Comparison of ENCODE assay signal across 7 mouse cellular contexts in genomic region chr8:46737907-46738306, GRCm38 (mm10). TPM values are rescaled to one million over a fixed set of nuclear protein-coding genes. Genes with fewer than 3 reads are reported as not detected.
DNase-seq lines count a peak whose midpoint lies in the region; ATAC-seq lines count a peak whose summit lies in the region.

No protein-coding gene starts in this region.

- peak overlapping the region; percentile 97 for H3K27ac ChIP-seq in lung, embryonic 15.5 days
- no peak overlapping the region for H3K27ac ChIP-seq in midbrain, embryonic 14.5 days (replicated peaks; ENCODE audit: low read depth, low read length)

- peaks cover 21% of the 10 kb centered on the region for H3K4me1 ChIP-seq in lung, embryonic 15.5 days
- peaks cover 5% of the 10 kb centered on the region for H3K4me1 ChIP-seq in midbrain, embryonic 14.5 days (ENCODE audit: control insufficient read depth, insufficient read depth, low read length)

- no peaks in the 10 kb centered on the region for H3K27me3 ChIP-seq in lung, embryonic 15.5 days
- no peaks in the 10 kb centered on the region for H3K27me3 ChIP-seq in midbrain, embryonic 14.5 days (ENCODE audit: control insufficient read depth, insufficient read depth, low read length)

- H3K9me3 ChIP-seq in lung, embryonic 15.5 days: no peaks in the 10 kb centered on the region; the same call in 1 of the 2 replicates
- no peaks in the 10 kb centered on the region for H3K9me3 ChIP-seq in midbrain, embryonic 14.5 days (ENCODE audit: control insufficient read depth, low read length)

- no peak overlapping the region for H3K9ac ChIP-seq in lung, embryonic 15.5 days
- H3K9ac ChIP-seq in midbrain, embryonic 14.5 days (replicated peaks; ENCODE audit: low read length): no peak overlapping the region

- peak; percentile 51 to 61 for DNase-seq in lung, adult 18-20 months
- no peak for DNase-seq in lung, postnatal 25 days (ENCODE audit: low spot score)
- DNase-seq in cerebellum, adult 18-20 months: peak; percentile 26 to 28
- DNase-seq in heart, postnatal 10 days: peak; percentile 57 to 61
- DNase-seq in midbrain, embryonic 14.5 days: no peak
- DNase-seq in left cerebral cortex, adult 11 months (ENCODE audit: low spot score): no peak

- H3K4me2 ChIP-seq in lung, embryonic 15.5 days: peak overlapping the region; percentile 80
- H3K4me2 ChIP-seq in midbrain, embryonic 14.5 days (ENCODE audit: low read length): no peak overlapping the region

- intact Hi-C loops in heart, postnatal 10 days (cut with DNase I): loop anchor here (5.0 to 10.0 kb wide), 2 partner anchors 46 to 263 kb away; partner anchors contain the start of gene Acsl1

- no peaks in the 10 kb centered on the region for H3K36me3 ChIP-seq in lung, embryonic 15.5 days
- no peaks in the 10 kb centered on the region for H3K36me3 ChIP-seq in midbrain, embryonic 14.5 days (ENCODE audit: control insufficient read depth, insufficient read depth, low read length)

- peak overlapping the region; percentile 94; the same call in 1 of the 2 replicates for H3K4me3 ChIP-seq in lung, embryonic 15.5 days
- H3K4me3 ChIP-seq in midbrain, embryonic 14.5 days (replicated peaks; ENCODE audit: low read depth, low read length): no peak overlapping the region

- WGBS in lung, embryonic 15.5 days: 66% methylated on average over 3 of the region's 3 CpGs
- WGBS in midbrain, embryonic 14.5 days: 85% methylated on average over 3 of the region's 3 CpGs

- no peak for ATAC-seq in lung, embryonic 15.5 days (ENCODE audit: borderline replicate concordance, extremely low read depth, low FRiP score, low TSS enrichment)
- ATAC-seq in midbrain, embryonic 14.5 days (ENCODE audit: low FRiP score, low TSS enrichment): no peak

RNA-seq across cellular contexts. Expression of gene Irf2, which starts 1.6 kb away (rescaled TPM):
- total RNA-seq in heart, postnatal 10 days (2021): 10 to 100 TPM; 38.2 to 47.6 TPM
- 30.2 and 33.7 TPM in 2 replicates for polyA plus RNA-seq in lung, embryonic 15.5 days (2015; fragmentation: Nextera tagmentation; extraction: Ambion mirVana)
- polyA plus RNA-seq in midbrain, embryonic 14.5 days (2014; fragmentation: Nextera tagmentation; extraction: Ambion mirVana): 6.4 and 7.5 TPM in 2 replicates

Comparison
In these comparisons a context has a peak if more than half of its experiments do, and no peak if none do; other contexts are left out.
1. DNase-seq: peak in lung, adult 18-20 months (2 of 2), cerebellum, adult 18-20 months (2 of 2) and heart, postnatal 10 days (2 of 2); none in lung, postnatal 25 days (single experiment), midbrain, embryonic 14.5 days (single experiment) and left cerebral cortex, adult 11 months (single experiment).